In the genomic region with DNA sequence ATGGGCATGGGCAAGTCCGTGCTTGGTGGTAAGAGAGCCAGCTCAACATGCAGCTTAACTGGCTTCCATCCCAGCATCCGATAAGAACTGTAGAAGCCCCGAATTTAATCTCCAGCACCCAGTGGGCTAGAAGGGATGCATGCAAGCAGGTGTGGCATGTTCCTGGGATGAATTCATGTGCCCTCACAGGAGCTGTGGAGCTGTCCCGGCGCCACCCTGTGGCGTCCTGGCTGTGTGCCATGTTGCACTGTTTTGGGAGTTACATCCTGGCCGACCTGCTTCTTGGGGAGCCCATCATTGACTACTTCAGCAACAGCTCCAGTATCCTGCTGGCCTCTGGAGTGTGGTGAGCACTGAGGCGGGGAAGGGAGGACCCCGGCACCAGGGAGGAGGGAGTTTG, we compare ENCODE assay signal across 23 mouse cellular contexts. TPM values are rescaled to one million over a fixed set of nuclear protein-coding genes. Genes with fewer than 3 reads are reported as not detected.
A peak's percentile ranks its signal among the peaks of the same experiment; 100 is the strongest.
DNase-seq lines count a peak whose midpoint lies in the region; TF ChIP-seq lines count a peak whose summit lies in the region.
"Had no signal": no experiment of that assay in that cellular context is flagged by ENCODE, and none has a peak within 500 bp of the region (broad histone marks: within the 10 kb centered on the region; RNA-seq: fewer than 3 reads in every experiment).

No protein-coding gene starts in this region.

- H3K27ac ChIP-seq in layer of hippocampus, adult 2 months, result peak overlapping the region; percentile 21; the same call in 1 of the 2 replicates
- H3K27ac ChIP-seq: forebrain, embryonic 10.5 days; hindbrain, embryonic 13.5 days; limb, embryonic 12.5 days; neural tube, embryonic 12.5 days had no signal

- intact Hi-C loops in gastrocnemius, postnatal 14 days (cut with DNase I; ENCODE audit: low total_unique reads), result no loop called here

- no peak overlapping the region for H3K4me3 ChIP-seq in layer of hippocampus, adult 2 months
- H3K4me3 ChIP-seq: forebrain, embryonic 10.5 days; heart, embryonic 10.5 days; hindbrain, embryonic 13.5 days; limb, embryonic 12.5 days; megakaryocyte, embryonic 14.5 days; neural tube, embryonic 12.5 days had no signal

- peak; percentile 17 to 21 for DNase-seq in cerebellum, adult 18-20 months
- no peak for DNase-seq in cerebellum, adult 8-10 months
- peak; percentile 39 for DNase-seq in gastrocnemius, postnatal 14 days
- DNase-seq in gastrocnemius, adult 18-20 months (ENCODE audit: low spot score), result no peak
- DNase-seq in layer of hippocampus, adult 2 months (ENCODE audit: low spot score in 2 of 2), result no peak
- DNase-seq in layer of hippocampus, adult 9-10 months (ENCODE audit: low spot score), result no peak
- no peak for DNase-seq in ovary, adult 18-20 months (ENCODE audit: low spot score)
- DNase-seq: adrenal gland, postnatal 25 days; kidney, adult 2 months; kidney, postnatal 14 days; layer of hippocampus, postnatal 36 days; lung, embryonic 14.5 days; lung, postnatal 36 days; midbrain, embryonic 14.5 days; right cerebral cortex, adult 18-20 months; right cerebral cortex, postnatal 4 days; thymus, postnatal 36 days had no signal

- TF ChIP-seq CTCF in layer of hippocampus, adult 2 months (conservative IDR thresholded peaks at IDR 0.05), result no peak

RNA-seq across cellular contexts. Expression of a gene that starts 7.5 kb away (rescaled TPM):
- total RNA-seq in gastrocnemius, postnatal 14 days (2021), result 1,000 to 10,000 TPM; 1,133 to 1,242 TPM
- total RNA-seq in gastrocnemius, adult 18-20 months (2021), result 1,000 to 10,000 TPM; 1,126 to 1,216 TPM
- 100 to 1,000 TPM; 115 to 120 TPM for total RNA-seq in layer of hippocampus, adult 2 months (2021)

RNA-seq across cellular contexts. Expression of a gene that starts 8.5 kb away (rescaled TPM):
- 10 to 100 TPM; 80.0 to 81.2 TPM for total RNA-seq in gastrocnemius, postnatal 14 days (2021)
- 10 to 100 TPM; 61.8 to 61.9 TPM for total RNA-seq in gastrocnemius, adult 18-20 months (2021)
- total RNA-seq in layer of hippocampus, adult 2 months (2021), result 100 to 1,000 TPM; 103 to 104 TPM

RNA-seq across cellular contexts. Expression of a gene that starts 31.3 kb away (rescaled TPM):
- total RNA-seq in gastrocnemius, postnatal 14 days (2021), result 10 to 100 TPM in 1 of 2 experiments, 1 to 10 TPM in 1; 7.4 to 12.0 TPM
- total RNA-seq in gastrocnemius, adult 18-20 months (2021), result 10 to 100 TPM in 1 of 2 experiments, 1 to 10 TPM in 1; 7.4 to 15.8 TPM
- total RNA-seq in layer of hippocampus, adult 2 months (2021), result 10 to 100 TPM; 10.5 to 10.6 TPM

Comparison
In these comparisons a context has a peak if more than half of its experiments do, and no peak if none do; other contexts are left out.
1. DNase-seq: peak in cerebellum, adult 18-20 months (2 of 2) and gastrocnemius, postnatal 14 days (single experiment); none in cerebellum, adult 8-10 months (single experiment), gastrocnemius, adult 18-20 months (single experiment), layer of hippocampus, adult 2 months (0 of 2), layer of hippocampus, adult 9-10 months (single experiment) and ovary, adult 18-20 months (single experiment).
2. RNA of a gene that starts 7.5 kb away (total RNA-seq): 1,133 to 1,242 TPM in gastrocnemius, postnatal 14 days and 1,126 to 1,216 TPM in gastrocnemius, adult 18-20 months; 115 to 120 TPM in layer of hippocampus, adult 2 months; every median in the first group is over 4 times any median in the second.